Mouse (Mus musculus) lung, postnatal 36 days (tissue): ENCODE measurements around the gene Aif1.
A peak's percentile ranks its signal among the peaks of the same experiment; 100 is the strongest.

Experiments
- DNase-seq: peaks from one replicate; pipeline ENCODE4 v3.0.0; 2022; ENCODE audit warnings: mixed read lengths

The Aif1 gene

DNA sequence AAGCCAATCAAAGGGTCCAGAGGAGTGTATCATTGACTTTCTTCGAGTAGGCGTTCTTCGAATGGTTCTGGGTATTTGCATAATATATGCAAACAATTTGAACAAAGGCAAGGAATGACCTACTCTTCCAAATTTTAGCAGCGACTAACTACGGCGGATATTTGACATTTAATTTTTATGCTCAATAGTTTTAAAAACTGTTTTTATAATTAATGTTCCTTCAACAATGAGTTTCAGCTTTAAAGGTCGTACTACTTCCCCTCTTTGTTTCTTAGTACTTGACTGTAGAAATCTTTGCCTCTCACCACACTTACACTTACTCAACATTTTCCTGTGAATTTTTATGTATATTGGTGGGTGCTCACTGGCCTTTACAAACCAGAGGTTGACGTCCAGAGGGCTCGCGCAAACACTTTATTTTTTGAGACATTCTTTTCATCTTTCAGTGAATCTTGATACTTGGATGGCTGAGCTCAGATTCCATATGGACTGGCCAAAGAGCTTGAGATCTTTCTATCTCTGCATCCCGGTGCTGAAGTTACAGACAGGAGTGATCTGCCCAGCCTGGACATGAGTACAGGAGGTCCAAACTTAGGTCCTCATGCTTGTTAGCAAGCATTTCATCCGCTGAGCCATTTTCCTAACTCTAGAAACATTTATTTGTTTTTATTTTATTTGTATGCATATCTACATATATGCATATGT lies 10.3 kb downstream of the Aif1 start:
- DNase-seq = no peak

DNA sequence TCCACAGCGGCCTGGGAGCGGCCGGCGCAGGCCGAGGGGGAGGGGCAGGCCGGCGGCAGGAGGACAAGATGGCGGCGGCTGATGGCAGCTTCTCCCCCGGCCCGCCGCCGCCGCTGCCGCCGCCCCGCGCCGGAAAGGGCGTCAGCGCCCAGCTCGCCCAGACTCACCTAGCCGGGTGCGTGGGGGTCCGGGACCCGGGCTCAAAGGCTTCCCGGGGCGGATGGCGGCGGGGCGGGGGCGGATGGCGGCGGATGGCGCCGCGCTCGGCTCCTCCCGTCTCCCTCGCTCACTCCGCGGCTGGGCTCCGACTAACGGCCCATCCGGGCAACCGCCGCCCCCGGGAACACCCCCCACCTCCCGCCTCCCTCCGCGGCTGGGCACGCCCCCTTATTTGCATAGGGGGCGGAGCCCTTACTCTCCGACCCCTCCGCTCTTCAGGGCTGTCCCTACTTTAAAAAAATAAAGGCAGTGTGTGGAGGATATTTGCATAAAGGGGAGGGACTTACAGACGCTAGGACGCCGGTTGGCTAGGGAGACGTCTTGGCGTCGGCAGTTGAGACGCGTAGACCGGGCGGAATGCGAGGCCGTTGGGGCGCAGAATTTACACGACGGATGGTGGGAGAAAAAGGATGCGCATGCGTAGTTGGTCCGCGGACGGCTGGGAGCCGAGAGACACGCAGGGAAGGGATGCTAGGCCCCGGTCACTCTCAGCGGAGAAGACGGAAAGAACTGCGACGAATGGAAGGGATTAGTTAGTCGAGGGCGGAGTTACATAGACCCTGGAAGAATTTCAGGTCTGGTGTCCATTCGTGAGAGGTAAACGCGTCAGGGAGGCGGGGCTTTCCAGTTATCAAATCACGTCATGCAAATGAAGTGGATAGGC lies 11.1 kb downstream of the Aif1 start, which contains the start of gene Prrc2a:
Gene Prrc2a (minus strand): TSS at position 330 of the 883 bp plus-strand sequence.
- DNase-seq = peak; percentile 98

- peak; percentile 10 for DNase-seq
Measured at GRCm38 (mm10) chr17:35164218-35164567, 11.7 kb downstream of the Aif1 start.

GRCm38 (mm10) chr17:35163326-35164081 lies 12.4 kb downstream of the Aif1 start:
- peak; percentile 5 for DNase-seq

DNA sequence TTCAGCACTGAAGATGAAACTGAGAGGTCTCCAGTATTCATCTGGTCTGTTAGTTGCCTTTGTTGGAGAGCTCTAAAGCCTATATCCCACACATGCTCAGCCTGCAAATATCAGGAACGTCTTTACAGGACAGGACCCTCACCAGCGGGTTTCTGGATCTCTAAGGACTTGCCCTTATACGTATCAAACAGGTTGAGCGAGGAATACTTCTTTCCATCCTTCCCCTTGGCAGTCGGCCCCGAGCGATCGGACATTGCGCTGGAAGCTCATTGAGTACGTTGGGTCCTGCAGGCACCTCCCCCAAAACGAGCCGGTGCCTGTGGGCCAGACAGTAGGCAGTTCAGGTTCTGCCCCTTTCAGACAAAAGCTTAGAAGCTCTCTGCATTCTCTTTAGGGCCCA lies 13.1 kb downstream of the Aif1 start:
- peak; percentile 61 for DNase-seq

GRCm38 (mm10) chr17:35162121-35162520 lies 13.7 kb downstream of the Aif1 start:
- no peak for DNase-seq

DNA sequence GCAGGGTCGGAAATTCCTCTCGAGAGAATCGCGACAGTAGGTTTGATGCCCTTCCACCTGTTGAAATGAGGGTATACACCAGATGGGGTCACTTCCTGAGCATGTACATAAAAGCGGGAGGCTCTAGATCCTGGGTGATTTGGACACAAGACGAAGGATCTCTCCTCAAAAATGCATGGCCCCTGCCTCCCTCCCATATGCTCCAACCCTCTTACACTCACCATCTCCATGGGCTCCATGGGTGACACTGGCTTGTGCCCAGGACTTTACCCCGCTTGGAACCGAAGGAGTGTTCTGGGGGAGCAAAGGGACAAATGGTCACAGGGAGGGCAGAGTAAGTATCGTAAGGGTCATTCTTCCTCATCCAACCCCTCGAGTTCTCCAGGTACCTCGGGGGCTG lies 14.4 kb downstream of the Aif1 start:
- DNase-seq = no peak

GRCm38 (mm10) chr17:35159638-35160037 lies 16.2 kb downstream of the Aif1 start:
- no peak for DNase-seq

- no peak for DNase-seq
Measured at GRCm38 (mm10) chr17:35158850-35159593, 16.8 kb downstream of the Aif1 start.

DNA sequence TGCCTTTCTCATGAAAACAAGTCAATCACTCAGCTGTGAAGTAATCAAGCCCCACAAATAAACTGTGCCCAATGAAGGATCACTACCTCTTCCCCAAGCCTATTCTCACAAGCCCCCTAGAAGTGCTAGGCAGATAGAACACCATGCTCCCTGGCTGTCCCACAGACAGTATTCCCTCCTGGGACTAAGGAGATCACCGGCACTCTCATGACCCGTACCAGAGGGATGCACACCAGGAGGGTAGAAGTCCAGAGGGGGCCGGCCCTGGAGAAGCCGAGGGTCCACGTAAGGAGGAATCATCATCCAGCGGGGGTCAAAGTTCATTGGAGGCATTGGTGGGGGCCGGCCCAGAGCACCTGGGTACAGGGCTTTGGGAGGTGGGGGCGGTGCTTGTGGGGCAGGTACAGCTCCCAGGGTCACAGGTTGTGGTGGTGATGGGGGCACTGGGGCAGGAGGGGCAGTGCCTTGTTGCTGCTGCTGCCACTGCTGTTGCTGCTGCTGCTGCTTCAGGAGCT lies 18.1 kb downstream of the Aif1 start:
- DNase-seq = no peak

- no peak for DNase-seq
Measured at GRCm38 (mm10) chr17:35157254-35157653, 18.6 kb downstream of the Aif1 start.

DNA sequence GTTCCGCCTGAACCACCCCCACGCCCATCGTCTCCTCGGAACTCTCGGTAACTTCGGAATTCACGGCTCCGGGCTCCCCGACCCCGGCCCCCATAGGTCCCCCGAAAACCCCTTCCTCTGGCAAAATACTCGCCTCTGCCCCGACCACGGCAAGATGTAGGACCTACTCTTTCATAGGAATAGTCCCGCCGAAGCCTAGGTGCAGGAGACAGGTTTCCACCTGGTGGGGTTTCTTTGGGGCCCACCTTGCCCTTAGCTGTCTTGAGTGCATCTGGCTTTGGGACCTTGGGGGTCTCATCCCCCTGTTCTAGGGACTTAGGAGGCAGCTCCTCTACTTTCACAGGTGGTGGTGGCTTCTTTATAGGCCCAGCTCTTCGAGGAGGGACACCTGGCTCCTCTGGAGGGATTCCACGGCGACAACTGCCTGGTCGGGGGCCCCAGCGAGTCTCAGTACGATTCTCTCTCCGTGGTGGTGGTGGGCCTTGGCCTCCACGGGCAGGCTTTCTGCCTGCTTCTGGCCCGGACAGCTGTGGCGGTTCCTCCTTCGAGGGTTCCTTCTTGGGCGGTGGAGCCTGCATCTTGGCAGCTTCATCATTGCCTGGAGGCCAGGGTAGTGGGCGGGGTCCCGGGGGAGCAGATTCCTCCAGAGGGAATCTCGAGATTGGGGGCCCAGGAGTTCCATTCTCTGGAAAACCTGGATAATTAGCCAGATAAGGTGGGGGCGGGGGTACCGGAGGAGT lies 19.2 kb downstream of the Aif1 start:
- no peak for DNase-seq

DNA sequence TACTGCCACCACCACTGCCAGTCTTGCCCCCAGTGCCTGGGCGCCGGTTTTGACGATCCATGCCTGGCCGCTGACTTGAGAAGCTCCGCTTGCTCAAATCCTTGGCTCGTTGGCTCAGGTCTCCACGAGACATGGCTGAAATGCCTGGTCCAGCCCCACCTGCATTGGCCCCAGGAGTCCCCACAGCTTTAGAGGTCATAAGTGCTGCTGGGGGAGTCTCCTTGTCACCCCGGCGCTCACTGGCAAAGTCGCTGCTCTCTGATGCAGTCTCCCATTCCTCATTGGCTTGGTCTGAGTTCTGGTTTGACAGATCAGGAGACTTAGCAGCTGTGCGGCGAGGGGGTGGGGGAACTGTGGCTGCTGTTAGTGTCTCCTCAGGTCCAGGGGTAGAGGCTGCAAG lies 20.4 kb downstream of the Aif1 start:
- no peak for DNase-seq

DNA sequence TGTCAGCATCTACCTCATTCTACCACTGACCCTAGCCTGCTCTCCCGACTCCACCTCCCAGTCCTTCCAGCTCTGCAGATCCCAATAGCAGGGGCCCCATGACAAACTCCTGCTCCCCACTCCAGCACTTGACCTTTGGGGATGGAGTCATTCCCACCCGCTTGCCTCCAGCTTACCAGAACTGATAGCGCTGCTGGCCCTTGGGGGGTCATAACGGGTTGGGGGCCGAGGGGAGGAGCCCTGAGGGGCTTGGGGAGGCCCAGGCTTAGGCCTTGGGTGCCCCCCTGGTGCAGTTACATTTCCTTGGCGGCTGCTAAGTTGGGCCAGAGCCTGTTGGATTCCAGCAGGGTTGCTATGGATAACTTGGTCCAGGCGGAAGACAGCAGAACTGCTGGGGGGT lies 21.3 kb downstream of the Aif1 start:
- DNase-seq = no peak

- DNase-seq = no peak
Measured at GRCm38 (mm10) chr17:35153931-35154330, 21.9 kb downstream of the Aif1 start.

DNA sequence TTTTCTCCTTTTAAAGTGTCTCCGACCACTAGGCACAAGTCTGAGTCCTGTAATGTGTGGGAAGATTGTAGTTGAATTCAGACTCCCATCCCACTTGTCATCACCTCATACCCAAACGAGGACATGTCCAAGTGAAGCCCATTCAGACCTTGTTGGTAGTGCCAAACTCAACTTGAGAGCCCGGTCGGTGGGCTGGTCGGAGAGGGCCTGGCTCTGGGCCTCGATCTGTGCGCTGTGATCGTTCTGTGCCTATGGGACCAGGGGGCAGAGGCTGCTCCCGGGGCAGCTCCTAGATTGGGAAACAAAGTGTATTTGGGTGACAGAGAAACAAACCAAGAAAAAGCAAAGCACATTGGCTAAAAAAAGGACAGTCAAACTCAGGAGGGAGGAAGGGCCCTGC lies 22.8 kb downstream of the Aif1 start:
- no peak for DNase-seq

GRCm38 (mm10) chr17:35152121-35152520 lies 23.7 kb downstream of the Aif1 start:
- DNase-seq = no peak

DNA sequence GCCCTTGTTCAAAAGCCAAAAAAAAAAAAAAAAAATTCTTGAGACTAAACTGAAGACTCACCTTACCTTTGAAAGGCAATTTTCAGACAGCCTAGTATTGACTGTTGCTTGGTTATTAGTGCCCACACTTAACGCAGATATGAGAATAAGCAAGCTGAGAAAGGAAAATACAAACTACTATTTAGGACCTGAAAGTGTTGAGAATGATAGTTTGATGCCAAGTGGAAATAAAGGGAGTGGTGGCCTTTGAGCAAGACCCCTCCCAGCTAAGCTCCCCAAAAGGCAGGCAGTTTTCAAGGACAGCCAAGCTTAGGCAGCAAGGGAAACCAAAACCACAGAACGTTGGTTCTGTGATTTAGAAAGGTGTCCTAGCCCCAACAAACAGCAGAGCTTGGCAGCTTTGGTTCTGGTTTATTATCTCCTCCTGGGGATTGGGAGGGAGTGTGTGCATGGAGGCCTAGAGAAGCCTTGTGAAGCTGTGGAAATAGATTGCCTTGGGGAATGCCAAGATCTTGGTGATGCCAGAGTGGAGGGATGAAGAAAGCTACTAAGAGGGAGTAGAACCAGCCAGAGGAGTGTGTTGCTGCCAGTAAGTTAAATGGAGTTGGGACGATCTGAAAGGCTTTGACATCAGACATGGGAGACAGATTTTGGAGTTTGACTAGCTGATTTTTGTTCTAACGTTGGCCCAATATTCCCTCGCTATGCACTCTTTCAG lies 27.8 kb downstream of the Aif1 start:
- DNase-seq = no peak

DNA sequence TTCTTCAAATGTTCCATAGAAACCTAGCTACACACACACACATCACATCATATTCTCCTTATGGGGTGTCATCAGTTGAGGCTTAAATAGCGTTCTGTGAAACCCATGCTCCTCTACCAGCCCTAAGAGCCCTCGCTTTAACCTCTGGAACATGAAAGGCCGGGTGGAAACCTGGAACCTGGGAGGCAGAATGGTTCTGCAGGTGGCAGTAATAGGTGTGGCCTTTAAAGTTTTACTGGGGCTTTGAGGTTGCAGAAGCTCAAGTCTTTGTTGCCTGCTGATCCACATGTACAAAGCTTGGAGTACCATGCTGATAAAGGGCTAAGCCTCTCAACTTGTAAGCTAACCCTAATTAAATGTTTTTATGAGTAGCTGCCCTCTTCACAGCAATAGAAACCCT lies 28.5 kb downstream of the Aif1 start:
- no peak for DNase-seq

GRCm38 (mm10) chr17:35146139-35146538 lies 29.7 kb downstream of the Aif1 start:
- no peak for DNase-seq

DNA sequence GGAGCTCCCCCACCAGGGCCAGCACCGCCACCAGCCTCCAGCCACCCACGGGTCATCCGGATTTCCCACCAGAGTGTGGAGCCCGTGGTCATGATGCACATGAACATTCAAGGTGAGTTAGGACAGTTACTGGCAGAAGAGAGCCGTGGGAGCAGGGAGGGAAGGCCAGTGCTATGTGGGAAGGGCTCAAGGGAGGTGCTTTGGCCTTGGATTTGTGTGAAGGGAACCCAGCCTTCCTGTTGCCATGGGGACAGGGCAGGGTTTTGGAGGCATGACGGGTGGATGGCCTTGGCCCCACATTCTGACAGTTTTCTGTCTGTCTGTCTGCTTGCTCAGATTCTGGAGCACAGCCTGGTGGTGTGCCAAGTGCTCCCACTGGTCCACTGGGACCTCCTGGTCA lies 33.9 kb downstream of the Aif1 start:
- no peak for DNase-seq
